Mouse (Mus musculus) hindbrain, embryonic 14.5 days (tissue): ENCODE measurements around the gene Olfr658. TPM values are rescaled to one million over a fixed set of nuclear protein-coding genes. Genes with fewer than 3 reads are reported as not detected.

Source experiments
- polyA plus RNA-seq: library from polyadenylated mRNA; unstranded; fragments of >200 nt; fragmentation: Nextera tagmentation; extraction: Ambion mirVana; gene quantifications from 2 replicates; pipeline ENCODE4 v1.2.1, GENCODE M21; 2014

Gene Olfr658
- polyA plus RNA-seq, 1 experiment from 2014 or later = 0.27 TPM

Other genes starting within 250 kb of the Olfr658 start
- 0.11 TPM in 1 of 2 replicates, not detected in the other for gene Trim30c, start 246.5 kb downstream of the Olfr658 start, polyA plus RNA-seq
- gene Trim30a, start 182.1 kb downstream of the Olfr658 start, polyA plus RNA-seq = 0.43 and 0.83 TPM in 2 replicates
- gene Trim30d, start 139.5 kb downstream of the Olfr658 start, polyA plus RNA-seq = 0.19 and 0.70 TPM in 2 replicates
- not detected in 2 replicates for gene Olfr651, start 97.2 kb downstream of the Olfr658 start, polyA plus RNA-seq
- gene Olfr652, start 86.4 kb downstream of the Olfr658 start, polyA plus RNA-seq = 0.04 and 0.07 TPM in 2 replicates
- gene Olfr653, start 70.0 kb downstream of the Olfr658 start, polyA plus RNA-seq = 0.05 TPM in 1 of 2 replicates, not detected in the other
- not detected in 2 replicates for gene Olfr654, start 60.3 kb downstream of the Olfr658 start, polyA plus RNA-seq
- 0.09 TPM in 1 of 2 replicates, not detected in the other for gene Olfr655, start 45.5 kb downstream of the Olfr658 start, polyA plus RNA-seq
- gene Olfr656, start 33.4 kb downstream of the Olfr658 start, polyA plus RNA-seq = 0.04 TPM in 1 of 2 replicates, not detected in the other
- not detected in 2 replicates for gene Olfr657, start 22.5 kb downstream of the Olfr658 start, polyA plus RNA-seq
- not detected in 2 replicates for gene Olfr659, start 19.4 kb upstream of the Olfr658 start, polyA plus RNA-seq
- not detected in 2 replicates for gene Olfr661, start 39.2 kb upstream of the Olfr658 start, polyA plus RNA-seq
- not detected in 2 replicates for gene Usp17le, start 130.2 kb upstream of the Olfr658 start, polyA plus RNA-seq
- not detected in 2 replicates for gene Usp17lb, start 195.3 kb upstream of the Olfr658 start, polyA plus RNA-seq
- not detected in 2 replicates for gene Usp17la, start 209.7 kb upstream of the Olfr658 start, polyA plus RNA-seq
- gene Olfr665, start 230.7 kb upstream of the Olfr658 start, polyA plus RNA-seq = not detected in 2 replicates
- gene Olfr666, start 248.6 kb upstream of the Olfr658 start, polyA plus RNA-seq = not detected in 2 replicates